Mouse (Mus musculus) bone marrow, adult 2 months (tissue): ENCODE data around the gene Phf8.

Source experiments
- CTCF ChIP-seq: fragments of 200-500 bp; IDR thresholded peaks from 2 replicates; pipeline ENCODE4 v1.5.1; 2011; ENCODE audit warnings: low read length, control low read depth; ENCODE audit not compliant: control insufficient read depth, insufficient read depth
- POLR2A ChIP-seq: fragments of 200-500 bp; IDR thresholded peaks from 2 replicates; pipeline ENCODE4 v1.6.1; 2011; ENCODE audit warnings: low read depth, mild to moderate bottlenecking, control low read depth, low read length, borderline replicate concordance; ENCODE audit not compliant: control insufficient read depth

DNA sequence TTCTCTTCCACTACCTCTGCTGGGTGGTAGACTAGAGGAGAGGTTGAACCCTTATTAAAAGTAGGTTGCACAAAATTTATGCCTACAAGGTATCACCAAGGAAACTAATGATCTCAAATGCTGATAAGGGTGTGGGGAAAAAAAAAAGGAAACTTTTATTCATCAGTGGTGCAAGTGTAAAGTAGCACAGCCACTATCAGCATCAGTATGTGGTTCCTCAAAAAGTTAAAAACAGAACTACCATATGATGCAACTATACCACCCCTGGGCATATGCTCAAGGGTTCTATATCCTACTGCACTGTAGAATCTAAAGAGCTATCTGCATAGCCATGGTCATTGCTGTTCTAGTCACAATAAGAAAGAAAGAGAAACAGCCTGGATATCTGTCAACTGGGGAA is 11.9 kb upstream of the Phf8 start:
- no peak for TF ChIP-seq POLR2A
- TF ChIP-seq CTCF = no peak
